Mouse (Mus musculus) MEL (cell line): ENCODE measurements around the gene Ripor2. TPM values are rescaled to one million over a fixed set of nuclear protein-coding genes. Genes with fewer than 3 reads are reported as not detected.

Source experiments
- DNase-seq: peaks from one replicate; pipeline ENCODE4 v3.0.0; 2011; ENCODE audit warnings: low read depth, low spot score
- H3K27ac ChIP-seq: 2 replicates; pipeline ENCODE4 v1.5.1; 2012; ENCODE audit warnings: low read depth, mild to moderate bottlenecking, control low read depth, low read length, moderate library complexity; ENCODE audit not compliant: control insufficient read depth
- H3K27me3 ChIP-seq, 2 experiments: fragments of 150-350 bp in 1 of 2; sonication (generic) in 1 of 2; 2 replicates each; pipeline ENCODE4 v1.6.1; 2012; ENCODE audit warnings: low read length in 2 of 2, mild to moderate bottlenecking in 2 of 2, improper control_type of control experiment in 1 of 2, moderate library complexity in 1 of 2; ENCODE audit not compliant: insufficient read depth in 2 of 2, control insufficient read depth in 1 of 2
- H3K36me3 ChIP-seq, 2 experiments: 2 replicates each; pipeline ENCODE4 v1.6.1; 2012 to 2014; ENCODE audit warnings: low read length in 2 of 2, improper control_type of control experiment in 1 of 2, inconsistent platforms in 1 of 2, mild to moderate bottlenecking in 1 of 2; ENCODE audit not compliant: insufficient read depth in 2 of 2, control insufficient read depth in 1 of 2
- H3K4me1 ChIP-seq, 2 experiments: fragments of 150-350 bp in 1 of 2; sonication (generic) in 1 of 2; 2 replicates each; pipeline ENCODE4 v1.6.1; 2012; ENCODE audit warnings: low read length in 2 of 2, improper control_type of control experiment in 1 of 2, mild to moderate bottlenecking in 1 of 2; ENCODE audit not compliant: insufficient read depth in 2 of 2, control insufficient read depth in 1 of 2
- H3K4me3 ChIP-seq, 2 experiments: fragments of 150-350 bp in 1 of 2; sonication (generic) in 1 of 2; 2 replicates each; pipeline ENCODE4 v1.5.1; 2012; ENCODE audit warnings: low read depth in 2 of 2, low read length in 2 of 2, mild to moderate bottlenecking in 2 of 2, moderate library complexity in 2 of 2, control low read depth in 1 of 2, improper control_type of control experiment in 1 of 2; ENCODE audit not compliant: control insufficient read depth in 1 of 2, insufficient read depth in 1 of 2
- H3K79me2 ChIP-seq: 2 replicates; pipeline ENCODE4 v1.6.1; 2012; ENCODE audit warnings: mild to moderate bottlenecking, low read length, moderate library complexity; ENCODE audit not compliant: control insufficient read depth, poor library complexity, insufficient read depth
- H3K9ac ChIP-seq: 2 replicates; pipeline ENCODE4 v1.6.1; 2012; ENCODE audit warnings: low read depth, mild to moderate bottlenecking, control low read depth, low read length, moderate library complexity; ENCODE audit not compliant: control insufficient read depth, poor library complexity, severe bottlenecking
- H3K9me3 ChIP-seq: fragments of 150-350 bp; sonication (generic); replicated peaks from 2 replicates; pipeline ENCODE4 v1.6.1; 2012; ENCODE audit warnings: mild to moderate bottlenecking, low read length, improper control_type of control experiment, moderate library complexity; ENCODE audit not compliant: insufficient read depth
- BHLHE40 ChIP-seq: IDR thresholded peaks from 2 replicates; pipeline ENCODE4 v1.6.1; 2012; ENCODE audit warnings: low read depth, mild to moderate bottlenecking, inconsistent platforms, low read length, improper control_type of control experiment, borderline replicate concordance
- CTCF ChIP-seq, 3 experiments: IDR thresholded peaks in 2 of 3; conservative IDR thresholded peaks in 1 of 3; 2 replicates each; pipeline ENCODE4 v1.5.1; 2011 to 2012; ENCODE audit warnings: low read length in 3 of 3, low read depth in 2 of 3, mild to moderate bottlenecking in 2 of 3, improper control_type of control experiment in 1 of 3, inconsistent platforms in 1 of 3, mixed read lengths in 1 of 3, moderate library complexity in 1 of 3; ENCODE audit not compliant: control insufficient read depth in 1 of 3, insufficient read depth in 1 of 3, poor library complexity in 1 of 3, severe bottlenecking in 1 of 3
- E2F4 ChIP-seq: IDR thresholded peaks from 2 replicates; pipeline ENCODE4 v1.6.1; 2011; ENCODE audit warnings: low read depth, low read length, improper control_type of control experiment, borderline replicate concordance
- ELF1 ChIP-seq: IDR thresholded peaks from 2 replicates; pipeline ENCODE4 v1.6.1; 2014; ENCODE audit warnings: low read depth, mild to moderate bottlenecking, inconsistent platforms, low read length, improper control_type of control experiment, moderate library complexity
- ETS1 ChIP-seq: IDR thresholded peaks from 2 replicates; pipeline ENCODE4 v1.6.1; 2012; ENCODE audit warnings: low read depth, mild to moderate bottlenecking, inconsistent platforms, low read length, improper control_type of control experiment, moderate library complexity
- GATA1 ChIP-seq: IDR thresholded peaks from 2 replicates; pipeline ENCODE4 v1.6.1; 2011; ENCODE audit warnings: low read depth, low read length, improper control_type of control experiment
- HCFC1 ChIP-seq: IDR thresholded peaks from 2 replicates; pipeline ENCODE4 v1.6.1; 2012; ENCODE audit warnings: low read depth, mild to moderate bottlenecking, inconsistent platforms, low read length, improper control_type of control experiment, moderate library complexity
- KAT2A ChIP-seq: conservative IDR thresholded peaks from 2 replicates; pipeline ENCODE4 v1.6.1; 2012; ENCODE audit warnings: low read depth, low read length, improper control_type of control experiment, inconsistent platforms
- MAX ChIP-seq: IDR thresholded peaks from 2 replicates; pipeline ENCODE4 v1.6.1; 2011; ENCODE audit warnings: low read length, improper control_type of control experiment
- MAZ ChIP-seq: IDR thresholded peaks from 2 replicates; pipeline ENCODE4 v1.6.1; 2012; ENCODE audit warnings: low read depth, mild to moderate bottlenecking, inconsistent platforms, low read length, improper control_type of control experiment
- MEF2A ChIP-seq: IDR thresholded peaks from 2 replicates; pipeline ENCODE4 v1.6.1; 2014; ENCODE audit warnings: low read depth, mild to moderate bottlenecking, inconsistent platforms, low read length, improper control_type of control experiment; ENCODE audit not compliant: poor library complexity, insufficient replicate concordance, severe bottlenecking; ENCODE audit errors: extremely low read depth
- NELFE ChIP-seq: IDR thresholded peaks from 2 replicates; pipeline ENCODE4 v1.6.1; 2011; ENCODE audit warnings: low read depth, low read length, improper control_type of control experiment
- POLR2A ChIP-seq, 2 experiments: IDR thresholded peaks; 2 replicates each; pipeline ENCODE4 v1.6.1; 2011 to 2012; ENCODE audit warnings: low read length in 2 of 2, mild to moderate bottlenecking in 2 of 2, control low read depth in 1 of 2, improper control_type of control experiment in 1 of 2, low read depth in 1 of 2, moderate library complexity in 1 of 2; ENCODE audit not compliant: control insufficient read depth in 1 of 2, insufficient read depth in 1 of 2, poor library complexity in 1 of 2
- POLR2AphosphoS2 ChIP-seq: IDR thresholded peaks from 2 replicates; pipeline ENCODE4 v1.6.1; 2011; ENCODE audit warnings: low read length, improper control_type of control experiment
- RAD21 ChIP-seq: IDR thresholded peaks from 2 replicates; pipeline ENCODE4 v1.6.1; 2011; ENCODE audit warnings: mild to moderate bottlenecking, low read depth, low read length, improper control_type of control experiment
- RCOR1 ChIP-seq: IDR thresholded peaks from 2 replicates; pipeline ENCODE4 v1.6.1; 2012; ENCODE audit warnings: low read depth, mild to moderate bottlenecking, inconsistent platforms, low read length, improper control_type of control experiment
- SIN3A ChIP-seq: IDR thresholded peaks from 2 replicates; pipeline ENCODE4 v1.6.1; 2012; ENCODE audit warnings: low read length, improper control_type of control experiment, inconsistent platforms
- SMC3 ChIP-seq: IDR thresholded peaks from 2 replicates; pipeline ENCODE4 v1.6.1; 2011; ENCODE audit warnings: low read depth, low read length, improper control_type of control experiment
- TAL1 ChIP-seq: IDR thresholded peaks from 2 replicates; pipeline ENCODE4 v1.6.1; 2012; ENCODE audit warnings: mild to moderate bottlenecking, inconsistent platforms, low read length, moderate library complexity, mixed read lengths
- UBTF ChIP-seq: IDR thresholded peaks from 2 replicates; pipeline ENCODE4 v1.6.1; 2012; ENCODE audit warnings: low read depth, mild to moderate bottlenecking, inconsistent platforms, low read length, improper control_type of control experiment, moderate library complexity, borderline replicate concordance; ENCODE audit not compliant: insufficient read depth
- USF2 ChIP-seq, 2 experiments: IDR thresholded peaks; 2 replicates each; pipeline ENCODE4 v1.6.1; 2011 to 2012; ENCODE audit warnings: improper control_type of control experiment in 2 of 2, low read length in 2 of 2, borderline replicate concordance in 1 of 2, inconsistent platforms in 1 of 2, low read depth in 1 of 2, mild to moderate bottlenecking in 1 of 2; ENCODE audit not compliant: insufficient read depth in 1 of 2
- ZC3H11A ChIP-seq: IDR thresholded peaks from 2 replicates; pipeline ENCODE4 v1.6.1; 2012; ENCODE audit warnings: low read depth, mild to moderate bottlenecking, inconsistent platforms, low read length, improper control_type of control experiment
- ZMIZ1 ChIP-seq: IDR thresholded peaks from 2 replicates; pipeline ENCODE4 v1.6.1; 2012; ENCODE audit warnings: low read depth, mild to moderate bottlenecking, inconsistent platforms, low read length, improper control_type of control experiment, moderate library complexity
- ZNF384 ChIP-seq: IDR thresholded peaks from 2 replicates; pipeline ENCODE4 v1.6.1; 2012; ENCODE audit warnings: low read depth, mild to moderate bottlenecking, inconsistent platforms, low read length, improper control_type of control experiment
- polyA plus RNA-seq, 2 experiments: library from polyadenylated mRNA; stranded (reverse) in 1 of 2; unstranded in 1 of 2; fragments of >175 nt in 1 of 2; fragments of >200 nt in 1 of 2; gene quantifications; 2 replicates each; pipeline versions ENCODE4 v1.2.1 to v1.2.4; 2012; ENCODE audit warnings: low replicate concordance in 2 of 2, low read depth in 1 of 2; ENCODE audit not compliant: insufficient read length in 2 of 2, insufficient read depth in 1 of 2, missing spikeins in 1 of 2
- total RNA-seq: library from RNA; depleted of rRNA; stranded (reverse); fragments of 300-350 nt; gene quantifications from 2 replicates; pipeline ENCODE4 v1.2.3, GENCODE M21; 2012

Ripor2 gene
- total and polyA plus RNA-seq, 3 experiments = 13.5 to 18.5 TPM; not detected in 1

DNA sequence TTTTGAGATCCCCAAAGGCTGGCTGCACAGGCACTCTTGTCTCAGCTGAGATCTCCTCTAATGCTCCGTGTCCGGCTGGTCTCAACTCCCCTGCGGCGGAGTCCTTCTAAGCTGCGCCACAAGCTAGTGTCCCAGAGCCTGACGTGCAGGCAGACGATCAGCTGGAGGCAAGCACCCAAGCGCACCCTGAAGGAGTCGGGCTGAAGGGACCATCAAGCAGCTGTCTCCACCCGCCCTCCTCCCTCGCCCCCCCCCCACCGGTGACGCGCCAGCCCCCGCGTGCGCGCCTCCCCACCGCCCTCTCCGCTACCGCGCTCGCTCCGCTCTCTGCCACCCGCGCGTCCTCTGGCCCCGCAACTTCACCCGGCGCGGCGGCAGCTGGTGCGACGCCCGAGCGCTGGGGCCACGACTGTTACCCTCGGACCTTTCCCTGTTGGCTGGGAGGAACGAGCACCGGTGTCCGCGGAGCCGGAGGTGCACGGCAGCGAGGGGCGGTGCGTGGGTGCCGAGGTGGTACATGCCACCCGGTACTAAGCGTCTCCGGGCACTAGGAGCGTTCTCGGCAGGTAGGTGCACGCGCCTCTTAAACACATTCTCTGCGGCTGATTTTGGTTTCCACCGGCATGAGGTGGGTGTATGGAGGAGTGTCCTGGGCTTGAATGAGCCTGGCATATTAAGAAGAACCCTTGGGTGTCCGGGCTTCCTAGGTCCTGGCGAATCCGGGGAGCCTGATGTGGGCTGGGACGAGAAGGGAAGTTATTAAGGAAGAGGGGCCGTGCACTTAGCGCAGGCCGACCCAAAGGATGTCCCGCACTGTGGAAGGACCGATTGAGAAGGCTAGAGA lies 56.6 kb downstream of the Ripor2 start:
- no peak for TF ChIP-seq GATA1
- no peak for TF ChIP-seq MEF2A
- TF ChIP-seq RCOR1 = no peak
- TF ChIP-seq USF2 (IDR thresholded peaks at IDR 0.05; ENCODE audit: borderline replicate concordance in 1 of 2, insufficient read depth in 1 of 2, low read depth in 1 of 2, low read length in 2 of 2) = no peak
- TF ChIP-seq SMC3 = no peak
- TF ChIP-seq MAZ = no peak
- no peak for TF ChIP-seq KAT2A
- no peak for TF ChIP-seq TAL1
- no peak for TF ChIP-seq RAD21
- TF ChIP-seq BHLHE40 = no peak
- no peak for TF ChIP-seq ELF1
- no peak for TF ChIP-seq ZC3H11A
- no peak for TF ChIP-seq CTCF (IDR thresholded peaks at IDR 0.05 in 2 of 3, conservative IDR thresholded peaks at IDR 0.05 in 1 of 3; ENCODE audit: control insufficient read depth in 1 of 3, insufficient read depth in 1 of 3, low read depth in 2 of 3, low read length in 3 of 3, poor library complexity in 1 of 3, severe bottlenecking in 1 of 3)
- peaks cover 0 to 7% of the 10 kb centered on the region in 2 experiments; a peak in 2 of 4 replicates for H3K36me3 ChIP-seq
- no peaks in the 10 kb centered on the region for H3K9me3 ChIP-seq
- H3K9ac ChIP-seq = no peak overlapping the region
- no peak for DNase-seq
- peaks cover 0 to 12% of the 10 kb centered on the region in 2 experiments; a peak in 3 of 4 replicates for H3K4me1 ChIP-seq
- no peak overlapping the region for H3K4me3 ChIP-seq
- H3K79me2 ChIP-seq = no peaks in the 10 kb centered on the region
- no peak overlapping the region for H3K27ac ChIP-seq
- H3K27me3 ChIP-seq = no peaks in the 10 kb centered on the region

DNA sequence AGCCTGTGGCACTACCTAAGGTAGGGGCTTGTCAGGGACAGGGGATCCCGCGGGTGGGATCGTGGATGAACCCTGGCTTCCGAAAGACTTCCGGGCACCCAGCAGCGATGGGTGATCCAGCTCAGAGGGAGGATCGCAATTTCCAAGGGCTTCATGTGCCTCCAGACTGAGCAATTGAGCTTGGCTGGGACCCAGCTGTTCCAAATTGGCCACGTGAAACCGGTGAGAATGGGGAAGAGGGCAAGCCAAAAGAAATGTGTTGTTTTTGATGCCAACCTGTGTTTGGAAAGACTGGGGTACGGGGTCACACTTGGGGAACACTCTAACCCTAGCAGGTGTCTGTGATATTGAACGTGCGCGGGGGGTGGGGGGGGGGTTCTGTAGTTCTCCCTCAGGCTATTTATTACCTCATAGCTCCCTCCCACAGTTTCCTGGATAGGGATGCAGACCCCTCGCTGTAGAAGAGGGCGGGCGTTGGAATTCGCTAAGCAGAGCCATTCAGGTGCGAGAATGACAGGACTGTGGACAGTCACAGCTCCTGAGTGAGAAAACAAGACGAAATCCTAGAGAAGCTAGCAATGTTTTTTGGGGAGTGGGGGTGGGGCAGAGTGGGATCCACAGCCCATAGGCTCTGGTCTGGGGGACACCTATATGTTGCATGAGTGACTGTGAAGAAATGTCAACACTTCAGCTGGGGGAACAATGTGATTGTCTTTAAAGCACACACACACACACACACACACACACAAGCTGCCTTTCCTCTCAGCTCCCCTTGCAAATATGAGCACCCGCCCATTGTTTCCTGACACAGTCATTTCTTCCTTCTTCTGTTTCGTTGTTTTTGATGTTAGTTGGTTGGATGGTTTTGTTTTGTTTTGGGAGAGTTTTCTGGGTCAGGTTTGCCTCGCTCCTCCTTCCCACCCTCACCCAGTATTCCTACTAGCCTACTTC lies 57.5 kb downstream of the Ripor2 start:
- no peak for TF ChIP-seq CTCF (IDR thresholded peaks at IDR 0.05 in 2 of 3, conservative IDR thresholded peaks at IDR 0.05 in 1 of 3; ENCODE audit: control insufficient read depth in 1 of 3, insufficient read depth in 1 of 3, low read depth in 2 of 3, low read length in 3 of 3, poor library complexity in 1 of 3, severe bottlenecking in 1 of 3)
- no peak for TF ChIP-seq TAL1
- TF ChIP-seq POLR2A (IDR thresholded peaks at IDR 0.05; ENCODE audit: control insufficient read depth in 1 of 2, insufficient read depth in 1 of 2, low read depth in 1 of 2, low read length in 2 of 2, poor library complexity in 1 of 2) = no peak
- TF ChIP-seq NELFE = no peak
- TF ChIP-seq UBTF = no peak
- TF ChIP-seq ZNF384 = no peak
- TF ChIP-seq HCFC1 = no peak
- no peak for TF ChIP-seq MAZ
- no peak for TF ChIP-seq ETS1
- no peak for TF ChIP-seq MEF2A
- TF ChIP-seq RAD21 = no peak
- no peak for TF ChIP-seq MAX
- no peak for TF ChIP-seq ZMIZ1
- no peak for TF ChIP-seq ELF1
- TF ChIP-seq USF2 (IDR thresholded peaks at IDR 0.05; ENCODE audit: borderline replicate concordance in 1 of 2, insufficient read depth in 1 of 2, low read depth in 1 of 2, low read length in 2 of 2) = no peak
- no peak for TF ChIP-seq POLR2AphosphoS2
- TF ChIP-seq E2F4 = no peak
- TF ChIP-seq SIN3A = no peak
- peaks cover 0 to 12% of the 10 kb centered on the region in 2 experiments; a peak in 3 of 4 replicates for H3K4me1 ChIP-seq
- H3K4me3 ChIP-seq = no peak overlapping the region
- H3K27me3 ChIP-seq = no peaks in the 10 kb centered on the region
- no peaks in the 10 kb centered on the region for H3K79me2 ChIP-seq
- no peaks in the 10 kb centered on the region for H3K9me3 ChIP-seq
- H3K27ac ChIP-seq = no peak overlapping the region
- no peak for DNase-seq
- peaks cover 0 to 7% of the 10 kb centered on the region in 2 experiments; a peak in 2 of 4 replicates for H3K36me3 ChIP-seq
- H3K9ac ChIP-seq = no peak overlapping the region
